Mouse (Mus musculus) midbrain, postnatal 0 days (tissue): Measurements from ENCODE around the gene Trp53rkb. TPM values are rescaled to one million over a fixed set of nuclear protein-coding genes. Genes with fewer than 3 reads are reported as not detected.
A peak's percentile ranks its signal among the peaks of the same experiment; 100 is the strongest.
"Not testable (repeated sequence)": the region's sequence is repeated elsewhere in the genome, so short reads cannot be mapped to it uniquely, and the experiment has no call there.

Source experiments
- ATAC-seq: fragments of 200-750 bp; cut with Nextera tagmentation; 2 replicates; pipeline ENCODE4 v1.8.0; 2017; ENCODE audit warnings: moderate number of reproducible peaks, mild to moderate bottlenecking, moderate TSS enrichment, moderate library complexity; ENCODE audit not compliant: low FRiP score
- DNase-seq: peaks from one replicate; pipeline ENCODE4 v3.0.0-alpha.2; 2015; ENCODE audit warnings: low spot score
- H3K27ac ChIP-seq: fragments of 300-500 bp; sonication (generic); 2 replicates; pipeline ENCODE4 v1.5.1; 2014; ENCODE audit warnings: low read depth, mild to moderate bottlenecking, low read length, mixed read lengths
- H3K27me3 ChIP-seq: fragments of 300-500 bp; sonication (generic); 2 replicates; pipeline ENCODE4 v1.6.1; 2014; ENCODE audit warnings: low read length, control low read depth, mixed read lengths; ENCODE audit not compliant: insufficient read depth
- H3K36me3 ChIP-seq: fragments of 300-500 bp; sonication (generic); 2 replicates; pipeline ENCODE4 v1.6.1; 2014; ENCODE audit warnings: low read length, control low read depth, mixed read lengths; ENCODE audit not compliant: insufficient read depth
- H3K4me1 ChIP-seq: fragments of 300-500 bp; sonication (generic); 2 replicates; pipeline ENCODE4 v1.6.1; 2014; ENCODE audit warnings: mild to moderate bottlenecking, control low read depth, antibody characterized with exemption, low read length, mixed read lengths; ENCODE audit not compliant: insufficient read depth
- H3K4me2 ChIP-seq: fragments of 300-500 bp; sonication (generic); 2 replicates; pipeline ENCODE4 v1.6.1; 2014; ENCODE audit warnings: low read depth, mild to moderate bottlenecking, low read length, mixed read lengths; ENCODE audit not compliant: poor library complexity, severe bottlenecking
- H3K4me3 ChIP-seq: fragments of 300-500 bp; sonication (generic); 2 replicates; pipeline ENCODE4 v1.5.1; 2014; ENCODE audit warnings: low read depth, mild to moderate bottlenecking, low read length, moderate library complexity
- H3K9ac ChIP-seq: fragments of 300-500 bp; sonication (generic); replicated peaks from 2 replicates; pipeline ENCODE4 v1.6.1; 2014; ENCODE audit warnings: mild to moderate bottlenecking, low read length, moderate library complexity, mixed read lengths; ENCODE audit not compliant: poor library complexity, severe bottlenecking
- H3K9me3 ChIP-seq: fragments of 300-500 bp; sonication (generic); 2 replicates; pipeline ENCODE4 v1.6.1; 2016; ENCODE audit warnings: low read length, control low read depth
- CTCF ChIP-seq: IDR thresholded peaks from 2 replicates; pipeline ENCODE4 v1.5.1; 2016; ENCODE audit warnings: antibody characterized with exemption, mild to moderate bottlenecking
- WGBS: fragments of 180-500 bp; shearing (Covaris S2); extraction: QIAGEN DNeasy Blood & Tissue Kit; methylation state at CpG from one replicate; pipeline ENCODE4 v1.1.7; 2014; 5-methylcytosine and 5-hydroxymethylcytosine counted together
- polyA plus RNA-seq: library from polyadenylated mRNA; unstranded; fragments of >200 nt; fragmentation: Nextera tagmentation; extraction: Ambion mirVana; gene quantifications from 2 replicates; pipeline ENCODE4 v1.2.1, GENCODE M21; 2015
- total RNA-seq: library from RNA; depleted of rRNA; stranded (reverse); fragments of >200 nt; gene quantifications from 2 replicates; pipeline ENCODE4 v1.2.3, GENCODE M21; 2014; rRNA removed

The Trp53rkb gene
- total RNA-seq (16.8 and 17.2 TPM in 2 replicates), polyA plus RNA-seq (7.5 and 8.5 TPM in 2 replicates)

- Histone ChIP-seq H3K4me1 (peaks cover 5% of the 10 kb centered on the region; the same call in 1 of the 2 replicates), H3K27me3 (no peaks in the 10 kb centered on the region), H3K9ac (peak within 1 kb of the TSS; percentile 69), H3K4me2 (peak within 1 kb of the TSS; percentile 62), H3K9me3 (no peaks in the 10 kb centered on the region), H3K27ac (peak within 1 kb of the TSS; percentile 74), H3K36me3 (peaks cover 4% of the 10 kb centered on the region), H3K4me3 (peak within 1 kb of the TSS; percentile 71)
- WGBS, result 15% methylated on average over 5 of the region's 5 CpGs
- peak; percentile 55 for ATAC-seq
- TF ChIP-seq CTCF, result no peak
- peak; percentile 71 for DNase-seq
Measured at GRCm38 (mm10) chr2:166792355-166792754, at the start of gene Trp53rkb. Gene Trp53rkb, plus strand, starts transcription at chr2:166792531.

GRCm38 (mm10) chr2:166743504-166743903 is 48.8 kb upstream of the Trp53rkb start:
- no peak overlapping the region for H3K27ac ChIP-seq
- DNase-seq (no peak), ATAC-seq (no peak)
- no peak overlapping the region for H3K4me2 ChIP-seq
- no peaks in the 10 kb centered on the region for H3K27me3 ChIP-seq
- 36% methylated on average over 4 of the region's 4 CpGs for WGBS
- H3K4me3 ChIP-seq, result no peak overlapping the region
- H3K9me3 ChIP-seq, result no peaks in the 10 kb centered on the region
- no peak for TF ChIP-seq CTCF
- H3K36me3 ChIP-seq, result no peaks in the 10 kb centered on the region
- no peaks in the 10 kb centered on the region for H3K4me1 ChIP-seq
- H3K9ac ChIP-seq, result no peak overlapping the region

GRCm38 (mm10) chr2:166744433-166744832 is 47.9 kb upstream of the Trp53rkb start:
- H3K4me2 ChIP-seq, result no peak overlapping the region
- TF ChIP-seq CTCF, result no peak
- WGBS, result 74% methylated on average over 7 of the region's 7 CpGs
- H3K36me3 ChIP-seq, result no peaks in the 10 kb centered on the region
- H3K9me3 ChIP-seq, result no peaks in the 10 kb centered on the region
- ATAC-seq (no peak), DNase-seq (no peak)
- H3K27ac ChIP-seq, result no peak overlapping the region
- H3K9ac ChIP-seq, result no peak overlapping the region
- H3K27me3 ChIP-seq, result no peaks in the 10 kb centered on the region
- no peak overlapping the region for H3K4me3 ChIP-seq
- H3K4me1 ChIP-seq, result no peaks in the 10 kb centered on the region

GRCm38 (mm10) chr2:166745849-166746248 is 46.5 kb upstream of the Trp53rkb start:
- TF ChIP-seq CTCF, result no peak
- Histone ChIP-seq H3K4me2 (no peak overlapping the region), H3K9me3 (no peaks in the 10 kb centered on the region), H3K27ac (no peak overlapping the region), H3K4me1 (no peaks in the 10 kb centered on the region), H3K9ac (no peak overlapping the region), H3K36me3 (no peaks in the 10 kb centered on the region), H3K27me3 (no peaks in the 10 kb centered on the region), H3K4me3 (no peak overlapping the region)
- 88% methylated on average over 9 of the region's 9 CpGs for WGBS
- no peak for ATAC-seq
- no peak for DNase-seq

GRCm38 (mm10) chr2:166746261-166746913 is 45.9 kb upstream of the Trp53rkb start:
- not testable (repeated sequence) for H3K9me3 ChIP-seq, H3K36me3 ChIP-seq, ATAC-seq, H3K27ac ChIP-seq, DNase-seq, H3K4me1 ChIP-seq, H3K4me3 ChIP-seq, H3K9ac ChIP-seq, H3K27me3 ChIP-seq, H3K4me2 ChIP-seq
- 53% methylated on average over 14 of the region's 14 CpGs for WGBS

DNA sequence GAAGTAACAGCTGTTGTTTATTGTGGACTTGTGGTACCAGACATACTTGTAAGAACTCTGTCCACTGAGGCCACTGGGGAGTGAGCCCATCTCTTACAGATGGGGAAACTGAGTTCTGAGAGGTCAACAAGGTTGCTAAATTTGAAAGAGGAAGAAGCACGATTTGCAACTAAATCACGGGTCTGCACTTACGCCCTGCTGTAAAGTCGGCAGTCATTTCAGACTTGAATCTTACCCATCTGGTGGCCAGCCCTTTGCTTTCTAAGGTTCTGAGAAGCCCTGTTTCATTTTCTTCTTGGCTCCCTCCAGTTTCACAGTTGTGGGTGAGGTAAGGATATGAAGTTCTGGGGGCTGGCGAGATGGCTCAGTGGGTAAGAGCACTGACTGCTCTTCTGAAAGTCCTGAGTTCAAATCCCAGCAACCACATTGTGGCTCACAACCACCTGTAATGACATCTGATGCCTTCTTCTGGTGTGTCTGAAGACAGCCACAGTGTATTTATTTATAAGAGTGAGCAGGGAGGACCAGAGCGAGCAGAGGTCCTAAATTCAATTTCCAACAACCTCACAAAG is 41.6 kb upstream of the Trp53rkb start:
- H3K9ac ChIP-seq, result no peak overlapping the region
- no peak overlapping the region for H3K4me3 ChIP-seq
- no peaks in the 10 kb centered on the region for H3K36me3 ChIP-seq
- DNase-seq (no peak), ATAC-seq (no peak)
- no peaks in the 10 kb centered on the region for H3K9me3 ChIP-seq
- H3K4me1 ChIP-seq, result no peaks in the 10 kb centered on the region
- TF ChIP-seq CTCF, result no peak
- no peak overlapping the region for H3K27ac ChIP-seq
- H3K4me2 ChIP-seq, result no peak overlapping the region
- 92% methylated on average over 6 of the region's 6 CpGs for WGBS
- H3K27me3 ChIP-seq, result no peaks in the 10 kb centered on the region
